Mouse (Mus musculus) lung, postnatal 10 days (tissue): ENCODE measurements at regions not wholly inside any gene's neighbourhood (a gene's known extent, or its start where the extent isn't known, plus 50 kb on each side); places are given as distances from the start of the nearest gene placed in this dataset.

Experiments used
- DNase-seq: peaks from one replicate; pipeline ENCODE4 v3.0.0; 2021

DNA sequence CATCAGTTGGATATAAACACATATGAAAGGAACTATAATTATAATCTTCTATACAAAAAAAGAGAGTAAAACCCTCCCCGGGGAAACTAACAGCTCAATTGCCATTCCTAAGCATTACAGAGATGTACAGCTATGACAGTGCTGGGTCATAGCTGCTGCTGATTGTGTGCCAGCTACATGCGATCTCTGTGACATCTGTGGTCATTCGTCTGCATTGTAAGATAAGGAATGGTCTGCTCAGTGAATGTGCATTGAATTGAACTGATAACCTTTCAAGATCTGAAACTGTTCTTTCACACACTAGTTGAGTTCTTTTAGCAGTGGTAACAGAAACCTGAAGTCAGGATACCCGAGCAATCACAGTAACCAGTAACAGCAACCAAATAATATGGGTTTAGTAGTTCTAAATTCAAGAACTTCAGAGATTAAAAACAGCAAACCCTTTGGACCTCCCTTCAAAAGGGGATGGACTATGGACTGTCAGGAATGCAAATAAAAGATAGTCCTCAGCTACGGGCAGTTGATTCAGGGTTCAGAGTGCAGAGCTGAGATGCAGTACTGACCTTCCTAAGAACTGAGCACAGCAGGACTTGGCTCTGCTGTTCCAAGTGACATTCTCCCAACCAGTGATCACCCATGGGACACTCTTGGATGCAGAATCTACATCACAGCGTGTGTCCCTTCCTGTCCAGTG is 295.7 kb downstream of the Cd47 start:
- no peak for DNase-seq

DNA sequence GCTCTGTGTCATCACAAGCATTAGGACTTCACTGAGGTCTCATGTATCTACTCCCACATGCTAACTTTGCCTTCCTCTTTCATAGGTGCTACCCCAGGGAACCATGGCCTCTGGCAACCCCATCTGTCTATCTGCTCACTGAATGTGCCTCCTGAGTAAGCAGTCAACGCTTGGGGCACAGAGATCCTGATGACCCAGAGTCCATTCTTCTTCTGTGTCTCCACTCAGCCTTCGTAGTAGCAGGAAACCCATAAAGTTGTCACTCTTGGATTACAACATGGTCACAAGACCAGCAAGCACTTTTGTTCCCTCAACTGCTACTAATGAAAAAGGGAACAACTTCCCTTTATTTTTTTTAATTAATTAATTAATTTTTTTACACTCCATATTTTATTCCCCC is 296.2 kb downstream of the Cd47 start:
- DNase-seq: no peak

DNA sequence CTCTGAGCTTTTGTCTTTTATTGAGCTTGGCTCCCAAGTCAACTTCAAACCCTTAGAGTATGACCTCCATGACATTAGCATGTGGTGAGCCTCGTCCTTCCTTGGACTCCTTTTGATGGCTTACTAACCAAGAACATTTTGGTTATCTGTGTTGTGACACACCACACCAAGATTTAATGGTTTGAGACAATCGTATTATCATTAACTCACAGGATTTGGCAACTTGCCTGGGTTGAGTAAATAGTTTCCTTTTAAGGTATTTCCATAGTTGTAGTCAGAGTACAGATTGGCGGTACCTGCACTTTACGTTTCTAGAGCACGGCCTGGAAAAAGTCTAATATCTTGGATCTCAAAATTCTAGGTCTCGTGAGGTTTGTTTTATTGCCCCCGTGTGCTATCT is 303.0 kb downstream of the Cd47 start:
- DNase-seq: no peak

DNA sequence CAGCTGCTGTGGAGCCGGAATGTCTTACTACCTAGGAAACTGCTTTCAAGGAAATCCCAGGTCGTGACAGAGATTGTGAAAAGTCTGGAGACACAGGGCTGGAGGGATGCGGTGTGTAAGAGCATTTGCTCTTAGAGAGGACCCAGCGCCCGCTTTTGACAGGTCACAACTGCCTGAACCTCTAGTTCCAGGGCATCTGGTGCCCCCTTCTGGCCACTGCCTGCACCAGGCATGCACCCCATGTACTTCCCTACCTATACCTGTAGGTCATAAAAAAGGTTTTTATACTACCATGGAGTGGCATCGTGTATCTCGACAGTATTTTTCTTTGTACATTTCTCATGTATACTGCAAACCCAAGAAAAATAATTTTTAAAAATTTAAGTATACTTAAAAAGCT is 314.0 kb downstream of the Bbx start:
- DNase-seq: peak; percentile 5

DNA sequence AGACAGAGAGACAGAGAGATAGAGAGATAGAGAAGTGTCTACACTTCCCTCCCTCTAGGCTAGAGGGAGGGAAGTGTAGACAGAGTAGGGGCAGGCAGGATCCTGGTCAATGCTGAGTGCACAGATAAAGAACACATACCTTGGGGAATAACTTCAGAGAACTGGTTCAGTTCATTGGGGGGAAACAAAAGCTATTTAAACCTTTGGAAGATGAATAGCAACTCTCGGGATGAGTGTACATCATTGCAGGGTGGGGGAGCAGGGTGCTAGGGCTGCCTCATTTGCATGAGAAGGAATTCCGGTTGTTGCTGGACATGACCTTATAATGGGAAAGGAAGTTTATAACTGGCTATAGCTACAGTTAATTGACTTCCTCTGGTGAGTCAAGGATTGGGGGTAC is 309.7 kb downstream of the Bbx start:
- no peak for DNase-seq

DNA sequence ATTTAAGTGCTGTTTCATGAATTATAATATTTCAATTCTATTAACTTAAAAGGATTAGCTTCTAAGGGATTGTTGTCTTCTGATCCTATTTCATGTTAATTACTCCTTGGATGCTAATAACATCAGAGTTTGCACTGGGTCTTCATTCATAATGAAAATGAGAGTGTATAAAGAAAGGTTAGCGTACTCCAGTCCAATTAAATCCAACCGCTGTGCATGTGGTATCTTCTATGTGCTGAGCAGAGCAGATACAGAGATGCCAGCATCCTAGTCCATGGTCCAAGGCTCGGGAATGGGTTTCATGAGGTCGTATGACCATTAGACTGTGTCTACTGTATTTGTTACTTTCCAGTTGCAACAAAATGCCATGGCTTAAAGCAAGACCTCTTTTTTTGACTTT is 307.5 kb downstream of the Bbx start:
- no peak for DNase-seq

DNA sequence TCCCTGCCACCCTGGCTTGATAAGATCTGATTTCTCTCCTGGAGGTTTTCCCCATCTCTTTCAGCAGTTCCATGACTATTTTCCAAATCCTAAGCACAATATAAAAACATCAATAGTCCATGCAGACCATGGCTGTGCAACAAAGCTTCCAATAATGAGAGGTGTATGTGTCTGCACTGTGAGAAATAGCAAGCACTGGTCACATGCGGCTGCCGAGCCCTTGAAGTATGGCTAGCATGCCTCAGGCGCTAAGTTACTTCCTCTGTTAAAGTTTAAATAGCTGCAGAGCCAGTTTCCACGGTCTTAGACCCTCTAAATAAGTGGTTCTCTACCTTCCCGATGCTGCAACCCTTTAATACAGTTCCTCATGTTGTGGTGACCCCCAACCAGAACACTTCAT is 306.6 kb downstream of the Bbx start:
- no peak for DNase-seq

DNA sequence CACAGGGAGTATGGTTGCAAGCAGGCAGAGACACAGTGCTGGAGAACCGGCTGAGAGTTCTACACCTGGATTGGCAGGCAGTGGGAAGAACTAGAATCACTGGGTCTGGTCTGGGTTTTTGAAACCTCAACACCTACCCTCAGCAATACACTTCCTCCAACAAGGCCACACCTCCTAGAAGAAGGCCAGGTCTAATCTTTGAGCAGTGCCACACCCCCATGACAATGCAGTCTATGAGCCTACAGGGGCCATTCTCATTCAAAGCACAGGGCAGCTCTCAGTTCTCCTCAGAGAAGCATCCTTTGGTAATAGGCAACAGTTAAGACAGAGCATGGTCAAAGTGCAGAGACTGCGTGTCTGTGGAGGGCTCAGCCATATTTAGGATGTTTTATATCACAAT is 300.8 kb downstream of the Bbx start:
- DNase-seq: no peak
